34 mouse cellular contexts compared by ENCODE assay signal in the genomic region with DNA sequence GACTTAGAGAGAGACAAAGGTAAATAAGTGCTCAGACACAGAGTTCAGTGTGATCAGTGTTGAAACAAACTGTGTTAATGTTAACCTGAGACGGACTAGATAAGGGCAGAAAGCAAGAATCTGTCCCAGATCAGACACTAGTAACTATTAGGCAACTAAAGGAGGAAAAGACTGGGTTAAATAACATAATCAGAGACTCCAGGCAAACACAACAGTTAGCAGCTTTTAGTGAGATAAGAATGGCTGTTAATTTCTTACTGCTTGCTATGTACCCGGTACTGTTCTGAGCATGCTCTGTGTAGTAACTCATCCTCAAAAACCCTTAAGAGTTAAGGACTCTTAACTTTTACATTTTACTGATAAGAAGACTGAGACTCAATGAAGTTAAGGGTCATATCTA. TPM values are rescaled to one million over a fixed set of nuclear protein-coding genes. Genes with fewer than 3 reads are reported as not detected.
DNase-seq lines count a peak whose midpoint lies in the region; ATAC-seq and TF ChIP-seq lines count a peak whose summit lies in the region.
"Had no signal": no experiment of that assay in that cellular context is flagged by ENCODE, and none has a peak within 500 bp of the region (broad histone marks: within the 10 kb centered on the region; RNA-seq: fewer than 3 reads in every experiment).

No protein-coding gene starts in this region.

- no peak overlapping the region for H3K9ac ChIP-seq in stomach, embryonic 15.5 days
- H3K9ac ChIP-seq in stomach, postnatal 0 days (ENCODE audit: low read length) = no peak overlapping the region
- H3K9ac ChIP-seq in liver, embryonic 12.5 days = no peak overlapping the region
- H3K9ac ChIP-seq in liver, postnatal 0 days (replicated peaks) = no peak overlapping the region
- no peak overlapping the region for H3K9ac ChIP-seq in midbrain, embryonic 14.5 days (replicated peaks; ENCODE audit: low read length)
- H3K9ac ChIP-seq: embryonic facial prominence, embryonic 12.5 days; forebrain, embryonic 15.5 days; heart, embryonic 15.5 days; limb, embryonic 13.5 days; lung, embryonic 14.5 days; midbrain, embryonic 12.5 days; neural tube, embryonic 13.5 days had no signal

- no peaks in the 10 kb centered on the region for H3K9me3 ChIP-seq in stomach, embryonic 15.5 days
- no peaks in the 10 kb centered on the region for H3K9me3 ChIP-seq in stomach, postnatal 0 days (ENCODE audit: control insufficient read depth, low read length)
- H3K9me3 ChIP-seq in liver, embryonic 12.5 days (replicated peaks) = no peaks in the 10 kb centered on the region
- no peaks in the 10 kb centered on the region for H3K9me3 ChIP-seq in liver, postnatal 0 days (ENCODE audit: low read length)
- H3K9me3 ChIP-seq in midbrain, embryonic 14.5 days (ENCODE audit: control insufficient read depth, low read length) = no peaks in the 10 kb centered on the region
- H3K9me3 ChIP-seq: embryonic facial prominence, embryonic 12.5 days; forebrain, embryonic 10.5 days; forebrain, embryonic 15.5 days; heart, embryonic 10.5 days; heart, embryonic 15.5 days; limb, embryonic 13.5 days; midbrain, embryonic 12.5 days; neural tube, embryonic 13.5 days had no signal

- no peak overlapping the region for H3K27ac ChIP-seq in stomach, embryonic 15.5 days
- H3K27ac ChIP-seq in stomach, postnatal 0 days (replicated peaks) = no peak overlapping the region
- H3K27ac ChIP-seq in liver, embryonic 12.5 days = peak overlapping the region; percentile 73; the same call in 1 of the 2 replicates
- no peak overlapping the region for H3K27ac ChIP-seq in liver, postnatal 0 days (ENCODE audit: low read depth)
- no peak overlapping the region for H3K27ac ChIP-seq in midbrain, embryonic 14.5 days (replicated peaks; ENCODE audit: low read depth, low read length)
- H3K27ac ChIP-seq: embryonic facial prominence, embryonic 12.5 days; forebrain, embryonic 10.5 days; forebrain, embryonic 15.5 days; heart, embryonic 10.5 days; heart, embryonic 15.5 days; limb, embryonic 13.5 days; midbrain, embryonic 12.5 days; neural tube, embryonic 13.5 days had no signal

- no peaks in the 10 kb centered on the region; the same call in 1 of the 2 replicates for H3K4me1 ChIP-seq in stomach, embryonic 15.5 days
- no peaks in the 10 kb centered on the region for H3K4me1 ChIP-seq in stomach, postnatal 0 days (replicated peaks; ENCODE audit: control insufficient read depth, insufficient read depth)
- peaks cover 21% of the 10 kb centered on the region for H3K4me1 ChIP-seq in liver, embryonic 12.5 days
- H3K4me1 ChIP-seq in liver, postnatal 0 days (ENCODE audit: insufficient read depth) = peaks cover 3% of the 10 kb centered on the region; the same call in 1 of the 2 replicates
- H3K4me1 ChIP-seq in midbrain, embryonic 14.5 days (ENCODE audit: control insufficient read depth, insufficient read depth, low read length) = no peaks in the 10 kb centered on the region
- H3K4me1 ChIP-seq: embryonic facial prominence, embryonic 12.5 days; forebrain, embryonic 10.5 days; forebrain, embryonic 15.5 days; heart, embryonic 10.5 days; heart, embryonic 15.5 days; limb, embryonic 13.5 days; midbrain, embryonic 12.5 days; neural tube, embryonic 13.5 days had no signal

- 52% methylated on average over 2 of the region's 2 CpGs for WGBS in stomach, embryonic 15.5 days
- WGBS in stomach, postnatal 0 days = 57% methylated on average over 2 of the region's 2 CpGs
- 24% methylated on average over 2 of the region's 2 CpGs for WGBS in liver, embryonic 12.5 days (ENCODE audit: insufficient replicate concordance)
- 28% methylated on average over 2 of the region's 2 CpGs for WGBS in liver, postnatal 0 days (ENCODE audit: insufficient replicate concordance)
- WGBS in midbrain, embryonic 14.5 days = 89% methylated on average over 2 of the region's 2 CpGs

- no peaks in the 10 kb centered on the region for H3K36me3 ChIP-seq in stomach, embryonic 15.5 days
- no peaks in the 10 kb centered on the region for H3K36me3 ChIP-seq in stomach, postnatal 0 days (ENCODE audit: control insufficient read depth, insufficient read depth, low read length)
- no peaks in the 10 kb centered on the region for H3K36me3 ChIP-seq in liver, embryonic 12.5 days
- H3K36me3 ChIP-seq in liver, postnatal 0 days (replicated peaks; ENCODE audit: insufficient read depth, low read length) = no peaks in the 10 kb centered on the region
- H3K36me3 ChIP-seq in midbrain, embryonic 14.5 days (ENCODE audit: control insufficient read depth, insufficient read depth, low read length) = no peaks in the 10 kb centered on the region
- H3K36me3 ChIP-seq: embryonic facial prominence, embryonic 12.5 days; forebrain, embryonic 10.5 days; forebrain, embryonic 15.5 days; heart, embryonic 10.5 days; heart, embryonic 15.5 days; limb, embryonic 13.5 days; midbrain, embryonic 12.5 days; neural tube, embryonic 13.5 days had no signal

- H3K4me3 ChIP-seq in stomach, embryonic 15.5 days (replicated peaks) = no peak overlapping the region
- no peak overlapping the region for H3K4me3 ChIP-seq in stomach, postnatal 0 days (ENCODE audit: low read depth, low read length)
- H3K4me3 ChIP-seq in liver, embryonic 12.5 days = no peak overlapping the region
- H3K4me3 ChIP-seq in liver, postnatal 0 days (ENCODE audit: low read depth, low read length) = no peak overlapping the region
- H3K4me3 ChIP-seq in midbrain, embryonic 14.5 days (replicated peaks; ENCODE audit: low read depth, low read length) = no peak overlapping the region
- H3K4me3 ChIP-seq: embryonic facial prominence, embryonic 12.5 days; forebrain, embryonic 10.5 days; forebrain, embryonic 15.5 days; heart, embryonic 10.5 days; heart, embryonic 15.5 days; limb, embryonic 13.5 days; midbrain, embryonic 12.5 days; neural tube, embryonic 13.5 days had no signal

- TF ChIP-seq CTCF in stomach, postnatal 0 days (IDR thresholded peaks at IDR 0.05; ENCODE audit: low read depth) = no peak
- no peak for TF ChIP-seq CTCF in liver, postnatal 0 days (IDR thresholded peaks at IDR 0.05; ENCODE audit: low read depth)

- peak; percentile 47; the same call in 1 of the 2 replicates for ATAC-seq in stomach, embryonic 15.5 days (ENCODE audit: insufficient read depth, low FRiP score, low read depth)
- no peak for ATAC-seq in stomach, postnatal 0 days (ENCODE audit: low FRiP score, low TSS enrichment)
- peak; percentile 89 for ATAC-seq in liver, embryonic 12.5 days
- ATAC-seq in liver, postnatal 0 days = peak; percentile 73
- ATAC-seq in midbrain, embryonic 14.5 days (ENCODE audit: low FRiP score, low TSS enrichment) = no peak
- ATAC-seq: forebrain, embryonic 15.5 days; hindbrain, embryonic 16.5 days had no signal

- no peaks in the 10 kb centered on the region for H3K27me3 ChIP-seq in stomach, embryonic 15.5 days (replicated peaks)
- H3K27me3 ChIP-seq in stomach, postnatal 0 days (ENCODE audit: control insufficient read depth, insufficient read depth, low read length) = no peaks in the 10 kb centered on the region
- no peaks in the 10 kb centered on the region for H3K27me3 ChIP-seq in liver, embryonic 12.5 days (replicated peaks)
- H3K27me3 ChIP-seq in liver, postnatal 0 days (ENCODE audit: insufficient read depth, low read length) = no peaks in the 10 kb centered on the region
- H3K27me3 ChIP-seq in midbrain, embryonic 14.5 days (ENCODE audit: control insufficient read depth, insufficient read depth, low read length) = no peaks in the 10 kb centered on the region
- H3K27me3 ChIP-seq: embryonic facial prominence, embryonic 12.5 days; forebrain, embryonic 15.5 days; heart, embryonic 15.5 days; limb, embryonic 13.5 days; midbrain, embryonic 12.5 days; neural tube, embryonic 13.5 days had no signal

- no peak overlapping the region for H3K4me2 ChIP-seq in stomach, embryonic 15.5 days
- H3K4me2 ChIP-seq in stomach, postnatal 0 days (replicated peaks; ENCODE audit: low read depth) = no peak overlapping the region
- no peak overlapping the region for H3K4me2 ChIP-seq in liver, embryonic 12.5 days
- H3K4me2 ChIP-seq in liver, postnatal 0 days (ENCODE audit: low read depth, low read length) = no peak overlapping the region
- no peak overlapping the region for H3K4me2 ChIP-seq in midbrain, embryonic 14.5 days (ENCODE audit: low read length)
- H3K4me2 ChIP-seq: embryonic facial prominence, embryonic 12.5 days; forebrain, embryonic 15.5 days; heart, embryonic 15.5 days; limb, embryonic 13.5 days; lung, embryonic 14.5 days; midbrain, embryonic 12.5 days; neural tube, embryonic 13.5 days had no signal

- no peak for TF ChIP-seq EP300 in stomach, postnatal 0 days (optimal IDR thresholded peaks at IDR 0.05)
- peak; percentile 95 for TF ChIP-seq EP300 in liver, postnatal 0 days (IDR thresholded peaks at IDR 0.05; ENCODE audit: low read depth)

- DNase-seq in stomach, postnatal 0 days (ENCODE audit: low spot score) = no peak
- DNase-seq in liver, postnatal 0 days = no peak
- DNase-seq in right cerebral cortex, postnatal 10 days (ENCODE audit: low spot score in 2 of 2) = no peak
- no peak for DNase-seq in right cerebral cortex, postnatal 4 days
- no peak for DNase-seq in midbrain, embryonic 14.5 days
- DNase-seq: adrenal gland, postnatal 36 days; cerebellum, adult 8-10 months; cerebellum, postnatal 25 days; embryo, embryonic 11 days; gastrocnemius, postnatal 25 days; heart, adult 11 months; kidney, adult 2 months; kidney, postnatal 36 days; lung, embryonic 14.5 days; thymus, adult 2 months; thymus, postnatal 36 days had no signal

RNA-seq across cellular contexts. Expression of a gene that starts 21.4 kb away (rescaled TPM):
- 1.4 and 4.0 TPM in 2 replicates for polyA plus RNA-seq in stomach, embryonic 15.5 days (2015; fragmentation: Nextera tagmentation; extraction: Ambion mirVana)
- 161 and 172 TPM in 2 replicates for polyA plus RNA-seq in stomach, postnatal 0 days (2015; fragmentation: Nextera tagmentation; extraction: Ambion mirVana)
- not detected in 2 replicates for polyA plus RNA-seq in liver, embryonic 12.5 days (2016; fragmentation: Nextera tagmentation; extraction: Ambion mirVana)
- polyA plus RNA-seq in liver, postnatal 0 days (2015; fragmentation: Nextera tagmentation; extraction: Ambion mirVana) = not detected in 2 replicates
- polyA plus RNA-seq in midbrain, embryonic 14.5 days (2014; fragmentation: Nextera tagmentation; extraction: Ambion mirVana) = not detected in 2 replicates
- polyA plus RNA-seq: brain, embryonic 14.5 days; embryonic facial prominence, embryonic 12.5 days; forebrain, embryonic 10.5 days; forebrain, embryonic 15.5 days; frontal cortex, adult 2 months; heart, embryonic 10.5 days; heart, embryonic 15.5 days; hindbrain, embryonic 11.5 days; hindbrain, embryonic 16.5 days; intestine, embryonic 14.5 days; kidney, adult 2 months; kidney, embryonic 16.5 days; limb, embryonic 13.5 days; midbrain, embryonic 12.5 days; neural tube, embryonic 13.5 days had no signal

RNA-seq across cellular contexts. Expression of a gene that starts 29.1 kb away (rescaled TPM):
- polyA plus RNA-seq in stomach, embryonic 15.5 days (2015; fragmentation: Nextera tagmentation; extraction: Ambion mirVana) = not detected in 2 replicates
- polyA plus RNA-seq in stomach, postnatal 0 days (2015; fragmentation: Nextera tagmentation; extraction: Ambion mirVana) = not detected in 2 replicates
- not detected in 2 replicates for polyA plus RNA-seq in liver, embryonic 12.5 days (2016; fragmentation: Nextera tagmentation; extraction: Ambion mirVana)
- polyA plus RNA-seq in liver, postnatal 0 days (2015; fragmentation: Nextera tagmentation; extraction: Ambion mirVana) = not detected in 2 replicates
- not detected in 2 replicates for polyA plus RNA-seq in midbrain, embryonic 14.5 days (2014; fragmentation: Nextera tagmentation; extraction: Ambion mirVana)
- polyA plus RNA-seq: brain, embryonic 14.5 days; embryonic facial prominence, embryonic 12.5 days; forebrain, embryonic 10.5 days; forebrain, embryonic 15.5 days; frontal cortex, adult 2 months; heart, embryonic 10.5 days; heart, embryonic 15.5 days; hindbrain, embryonic 11.5 days; hindbrain, embryonic 16.5 days; intestine, embryonic 14.5 days; kidney, adult 2 months; kidney, embryonic 16.5 days; limb, embryonic 13.5 days; lung, embryonic 14.5 days; midbrain, embryonic 12.5 days; neural tube, embryonic 13.5 days; small intestine, adult 2 months; stomach, embryonic 16.5 days; thymus, adult 2 months had no signal

RNA-seq across cellular contexts. Expression of a gene that starts 35.0 kb away (rescaled TPM):
- not detected in 2 replicates for polyA plus RNA-seq in stomach, embryonic 15.5 days (2015; fragmentation: Nextera tagmentation; extraction: Ambion mirVana)
- not detected in 2 replicates for polyA plus RNA-seq in stomach, postnatal 0 days (2015; fragmentation: Nextera tagmentation; extraction: Ambion mirVana)
- polyA plus RNA-seq in liver, embryonic 12.5 days (2016; fragmentation: Nextera tagmentation; extraction: Ambion mirVana) = not detected in 2 replicates
- 0.26 and 0.54 TPM in 2 replicates for polyA plus RNA-seq in liver, postnatal 0 days (2015; fragmentation: Nextera tagmentation; extraction: Ambion mirVana)
- polyA plus RNA-seq in midbrain, embryonic 14.5 days (2014; fragmentation: Nextera tagmentation; extraction: Ambion mirVana) = not detected in 2 replicates
- polyA plus RNA-seq: brain, embryonic 14.5 days; embryonic facial prominence, embryonic 12.5 days; forebrain, embryonic 10.5 days; forebrain, embryonic 15.5 days; frontal cortex, adult 2 months; heart, embryonic 10.5 days; heart, embryonic 15.5 days; hindbrain, embryonic 11.5 days; hindbrain, embryonic 16.5 days; intestine, embryonic 14.5 days; kidney, adult 2 months; kidney, embryonic 16.5 days; limb, embryonic 13.5 days; lung, embryonic 14.5 days; midbrain, embryonic 12.5 days; neural tube, embryonic 13.5 days; stomach, embryonic 16.5 days had no signal

RNA-seq across cellular contexts. Expression of a gene that starts 44.3 kb away (rescaled TPM):
- polyA plus RNA-seq in stomach, embryonic 15.5 days (2015; fragmentation: Nextera tagmentation; extraction: Ambion mirVana) = 52.2 and 53.5 TPM in 2 replicates
- 49.2 and 51.4 TPM in 2 replicates for polyA plus RNA-seq in stomach, postnatal 0 days (2015; fragmentation: Nextera tagmentation; extraction: Ambion mirVana)
- polyA plus RNA-seq in liver, embryonic 12.5 days (2016; fragmentation: Nextera tagmentation; extraction: Ambion mirVana) = 54.5 and 62.6 TPM in 2 replicates
- 35.7 and 38.2 TPM in 2 replicates for polyA plus RNA-seq in liver, postnatal 0 days (2015; fragmentation: Nextera tagmentation; extraction: Ambion mirVana)
- 48.7 and 56.0 TPM in 2 replicates for polyA plus RNA-seq in midbrain, embryonic 14.5 days (2014; fragmentation: Nextera tagmentation; extraction: Ambion mirVana)

Comparison
In these comparisons a context has a peak if more than half of its experiments do, and no peak if none do; other contexts are left out.
1. ATAC-seq: peak in stomach, embryonic 15.5 days (single experiment), liver, embryonic 12.5 days (single experiment) and liver, postnatal 0 days (single experiment); none in stomach, postnatal 0 days (single experiment) and midbrain, embryonic 14.5 days (single experiment).
2. RNA of a gene that starts 21.4 kb away (polyA plus RNA-seq): 161 to 172 TPM in stomach, postnatal 0 days; 1.4 to 4.0 TPM in stomach, embryonic 15.5 days, not detected in liver, embryonic 12.5 days, not detected in liver, postnatal 0 days and not detected in midbrain, embryonic 14.5 days; every median in the first group is over 10 times any median in the second.